Mouse (Mus musculus) heart, postnatal 14 days (tissue): ENCODE measurements around the gene Olfr1369-ps1. TPM values are rescaled to one million over a fixed set of nuclear protein-coding genes. Genes with fewer than 3 reads are reported as not detected.
A peak's percentile ranks its signal among the peaks of the same experiment; 100 is the strongest.

Experiments
- DNase-seq, 2 experiments: peaks; one replicate each; pipeline ENCODE4 v3.0.0; 2021 to 2022
- intact Hi-C: fragments of 180-260 bp; cut with DNase I; formaldehyde crosslinking; loops from one replicate; pipeline ENCODE4 v1.15.1; 2025
- total RNA-seq, 2 experiments: library from RNA; stranded (reverse); gene quantifications; 2 replicates each; pipeline ENCODE4 v1.2.3; 2021

Gene Olfr1369-ps1
- total RNA-seq, 2 experiments from 2014 or later = not detected

DNA sequence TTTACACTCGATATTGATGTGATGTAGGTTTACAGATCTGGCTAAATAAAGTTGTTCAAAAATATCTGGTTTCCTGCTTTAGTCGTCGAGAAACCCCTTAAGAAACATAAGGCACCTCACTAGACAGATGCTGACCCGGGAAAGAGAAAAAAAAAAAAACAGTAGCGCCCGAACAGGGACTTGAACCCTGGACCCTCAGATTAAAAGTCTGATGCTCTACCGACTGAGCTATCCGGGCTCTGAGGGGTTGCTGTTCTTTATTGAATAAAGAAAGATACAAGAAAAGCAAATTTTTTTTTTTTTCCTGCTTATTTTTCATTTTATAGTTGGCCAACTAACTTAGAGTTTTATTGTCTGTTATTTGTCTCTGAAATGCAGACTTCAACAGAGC is 56.6 kb downstream of the Olfr1369-ps1 start:
- peak in 1 of 2 experiments; percentile 34 for DNase-seq
- intact Hi-C loops = no loop called here

DNA sequence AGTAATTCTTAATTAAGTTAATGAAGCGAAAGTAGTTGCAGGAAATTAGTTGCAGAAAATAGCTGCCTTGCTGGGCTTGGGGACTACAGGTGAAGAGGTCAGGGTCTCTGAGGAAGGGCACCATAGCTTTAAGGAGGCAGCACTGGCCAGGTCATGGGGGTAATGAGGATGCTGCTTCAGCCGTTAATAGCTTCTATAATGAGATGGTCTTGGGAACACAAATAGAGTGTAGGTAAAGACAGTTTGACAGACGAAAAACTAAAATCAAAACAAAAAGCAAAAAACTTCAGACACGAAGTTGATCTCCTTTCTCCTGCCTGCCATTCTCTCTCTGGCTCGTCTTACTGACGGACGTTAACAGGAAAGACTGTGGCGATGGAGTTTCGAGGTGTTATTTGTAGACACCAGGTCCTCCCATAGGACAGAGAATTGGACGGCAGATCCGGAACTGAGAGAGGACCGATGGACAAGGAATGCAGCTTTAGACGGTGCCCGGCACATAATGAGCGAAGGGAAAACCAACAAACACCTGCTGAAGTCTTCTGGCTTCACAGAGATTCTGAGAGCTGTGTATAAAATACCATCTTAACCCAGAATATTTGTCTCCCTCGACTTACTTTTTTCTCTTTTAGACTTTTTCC is 57.2 kb downstream of the Olfr1369-ps1 start:
- DNase-seq = peak in 1 of 2 experiments; percentile 39
- intact Hi-C loops = no loop called here

Other genes with a start within 250 kb of the Olfr1369-ps1 start
- not detected for gene Olfr1370, start 36.5 kb upstream of the Olfr1369-ps1 start, total RNA-seq
- not detected for gene Olfr263, start 18.2 kb downstream of the Olfr1369-ps1 start, total RNA-seq
- gene Olfr1368, start 34.4 kb downstream of the Olfr1369-ps1 start, total RNA-seq = not detected
- gene Trim27, start 68.0 kb downstream of the Olfr1369-ps1 start, total RNA-seq = 10 to 100 TPM; 22.3 to 22.7 TPM
- gene Gpx5, start 181.2 kb downstream of the Olfr1369-ps1 start, total RNA-seq = not detected
- not detected for gene Gpx6, start 200.6 kb downstream of the Olfr1369-ps1 start, total RNA-seq
- gene Olfr1367, start 235.4 kb downstream of the Olfr1369-ps1 start, total RNA-seq = not detected